Mouse (Mus musculus) mouse embryonic stem cell (cell line): ENCODE measurements around the gene Pcnx.

Experiments used
- in situ Hi-C, 2 experiments: fragments of 300-500 bp; cut with MboI; formaldehyde crosslinking; loops; 1 replicate in 1 of 2; 3 replicates in 1 of 2; pipeline ENCODE4 v1.14.3; 2019 to 2020; ENCODE audit warnings: low sequenced_read_pairs in 2 of 2, low pct_unique_long_range_greater_than_20kb in 1 of 2, mixed read lengths in 1 of 2; ENCODE audit not compliant: unreplicated experiment in 1 of 2

Gene Pcnx

DNA sequence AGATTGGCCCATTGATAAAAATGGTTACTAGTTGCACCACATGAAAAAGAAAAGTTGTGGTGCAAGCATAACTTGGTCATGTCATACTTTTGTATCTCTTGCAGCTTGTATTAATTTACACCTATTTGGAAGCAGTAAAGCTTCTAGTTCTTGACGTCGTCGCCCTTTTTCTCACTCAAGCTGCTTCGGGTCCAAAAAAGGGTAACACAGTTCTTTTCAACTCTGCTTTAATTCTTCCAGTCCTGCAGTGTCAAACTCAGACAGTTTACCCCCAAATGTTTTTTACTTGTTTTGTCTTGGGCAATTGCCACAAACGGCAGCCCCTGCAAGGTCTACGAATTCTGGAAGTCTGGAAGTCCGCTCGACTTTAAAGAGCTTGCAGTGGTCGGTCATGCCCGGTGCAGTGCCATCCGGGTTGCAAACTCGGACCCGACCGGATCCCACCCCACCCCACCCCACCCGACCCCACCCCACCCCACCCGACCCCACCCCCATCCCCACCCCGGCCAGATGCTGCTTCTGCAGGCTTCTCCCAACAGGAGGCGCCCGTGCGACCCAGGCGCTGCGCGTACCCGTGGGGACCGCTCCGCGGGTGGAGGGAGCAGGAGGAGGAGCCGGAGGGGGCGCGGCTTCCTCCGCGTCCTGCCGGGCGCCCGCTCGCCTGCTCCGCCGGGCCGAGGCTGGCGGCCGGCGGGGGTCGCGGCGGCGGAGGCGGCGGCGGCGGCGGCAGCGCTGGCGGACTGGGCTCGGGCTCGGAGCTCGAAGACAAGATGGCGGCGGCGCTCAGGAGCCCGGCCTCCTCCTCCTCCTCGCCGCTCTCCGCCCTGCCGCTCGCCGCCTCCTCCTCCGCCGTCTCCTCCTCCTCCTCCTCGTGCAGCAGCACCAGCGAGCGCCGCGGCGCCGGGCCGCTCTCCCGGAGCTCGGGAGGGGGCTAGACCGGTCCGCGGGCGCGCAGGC, at the start of gene Pcnx:
TSS of gene Pcnx (plus strand) at position 673 of the 957 bp plus-strand sequence.
- in situ Hi-C loops: loop anchor here in 1 of 2 experiments (5.0 kb wide), 1 partner anchor 57 kb away; no protein-coding TSS in a partner anchor

DNA sequence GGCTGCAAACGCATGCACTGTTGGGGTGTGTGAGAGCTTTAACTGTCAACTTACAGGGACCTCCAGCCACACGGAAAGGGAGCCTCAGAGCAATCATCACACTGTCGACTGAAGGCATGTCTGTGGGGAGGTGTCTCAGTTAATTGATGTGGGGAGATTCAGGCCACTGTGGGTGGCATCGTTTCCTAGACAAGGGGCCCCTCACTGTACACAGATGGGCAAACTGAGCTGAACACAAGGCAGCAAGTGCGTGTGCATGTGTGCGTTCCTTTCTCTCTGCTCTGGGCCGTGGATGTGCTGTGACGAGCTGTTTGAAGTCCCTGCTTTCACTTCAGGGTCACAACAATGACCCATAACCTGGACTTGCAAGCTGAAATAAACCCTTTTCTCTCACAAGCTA, 49.4 kb upstream of the Pcnx start:
- in situ Hi-C loops: no loop called here

DNA sequence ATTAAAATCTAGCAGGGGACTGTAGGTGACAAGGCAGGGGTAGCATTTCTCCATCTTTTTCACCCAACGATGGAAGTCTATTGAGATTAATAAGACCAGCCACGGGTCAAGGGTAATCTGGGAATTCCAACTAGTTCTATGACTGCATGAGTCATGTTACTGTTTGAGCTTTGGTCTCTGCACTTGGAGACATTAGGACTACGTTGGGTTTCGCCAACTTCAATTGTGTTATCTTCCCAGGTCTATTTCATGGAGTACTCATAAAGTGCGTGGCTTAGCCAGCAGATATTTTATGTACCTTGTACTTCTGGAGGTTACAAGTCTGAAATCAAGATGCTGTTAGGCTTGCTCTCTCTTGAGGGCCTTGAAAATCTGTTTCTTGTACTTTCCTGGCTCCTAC, 45.1 kb upstream of the Pcnx start:
- in situ Hi-C loops: no loop called here

DNA sequence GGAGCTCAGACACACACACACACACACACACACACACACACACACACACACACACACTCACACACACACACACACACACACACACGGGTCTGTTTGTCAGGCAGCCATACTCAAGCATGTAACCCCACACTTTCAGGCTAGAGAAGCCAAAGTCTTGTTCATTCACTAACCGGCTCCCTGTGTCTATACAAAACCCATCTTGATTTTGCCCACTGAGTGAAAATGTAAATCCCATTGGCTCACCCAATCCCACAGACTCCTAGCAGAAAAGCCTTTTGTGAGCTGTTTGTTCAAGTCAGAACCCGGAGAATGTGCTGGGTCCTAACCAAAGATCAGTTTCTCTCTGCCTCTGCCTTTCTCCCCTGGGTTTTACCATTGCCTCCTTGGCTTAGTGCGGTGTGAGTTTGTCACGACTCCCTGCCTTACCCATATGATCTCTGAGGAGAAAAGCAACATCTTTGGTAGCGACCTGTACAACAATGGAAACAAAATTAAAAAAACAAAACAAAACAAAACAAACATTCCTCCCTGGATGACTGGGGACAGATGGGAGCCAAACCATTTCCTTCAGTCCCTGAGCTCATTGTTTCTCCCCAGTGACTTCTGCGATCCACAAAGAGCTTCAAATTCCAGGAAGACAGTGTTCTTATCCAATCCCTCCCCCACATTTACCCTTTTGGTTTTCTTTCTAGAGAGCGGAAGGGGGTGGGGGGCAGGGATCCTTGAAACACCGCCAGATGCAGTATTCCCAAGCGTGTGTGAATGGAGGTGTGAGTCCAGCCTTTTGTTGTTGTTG, 43.3 kb upstream of the Pcnx start:
- in situ Hi-C loops: no loop called here

DNA sequence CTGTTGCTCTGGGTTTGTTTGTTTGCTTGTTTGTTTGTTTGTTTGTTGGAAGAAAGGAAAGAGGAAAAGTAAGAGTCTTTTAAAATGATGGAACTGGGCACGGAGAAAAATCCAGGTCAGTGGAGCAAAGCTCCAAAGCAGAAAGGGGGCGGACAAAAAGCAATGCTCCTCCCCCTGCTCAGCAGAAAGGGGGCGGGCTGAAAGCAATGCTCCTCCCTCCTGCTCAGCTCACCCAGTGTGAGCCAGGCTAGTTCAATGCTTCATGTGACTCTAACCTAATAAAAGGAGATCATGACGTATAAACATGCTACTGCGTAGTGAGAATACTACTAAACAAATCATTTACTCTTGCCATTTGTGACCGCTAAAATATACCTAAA, 42.7 kb upstream of the Pcnx start:
- in situ Hi-C loops: no loop called here

DNA sequence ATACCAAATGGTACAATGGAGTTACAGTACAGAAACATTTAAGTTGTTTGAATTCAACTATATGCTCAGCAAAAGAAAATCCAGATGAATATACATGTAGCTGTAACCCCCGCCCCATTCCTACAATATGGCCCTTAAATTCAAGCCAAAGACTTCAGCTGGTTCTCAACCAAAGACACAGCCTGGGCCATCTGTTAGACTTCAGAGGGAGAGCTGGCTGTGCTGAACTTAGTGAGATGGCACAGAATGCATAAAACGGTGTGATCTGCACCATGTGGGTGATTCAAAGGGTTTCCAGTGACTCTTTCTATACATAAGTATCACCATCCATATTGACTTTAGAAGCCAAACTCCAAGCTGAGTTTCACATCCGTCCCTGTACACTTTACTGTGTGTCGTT, 39.1 kb upstream of the Pcnx start:
- in situ Hi-C loops: no loop called here

DNA sequence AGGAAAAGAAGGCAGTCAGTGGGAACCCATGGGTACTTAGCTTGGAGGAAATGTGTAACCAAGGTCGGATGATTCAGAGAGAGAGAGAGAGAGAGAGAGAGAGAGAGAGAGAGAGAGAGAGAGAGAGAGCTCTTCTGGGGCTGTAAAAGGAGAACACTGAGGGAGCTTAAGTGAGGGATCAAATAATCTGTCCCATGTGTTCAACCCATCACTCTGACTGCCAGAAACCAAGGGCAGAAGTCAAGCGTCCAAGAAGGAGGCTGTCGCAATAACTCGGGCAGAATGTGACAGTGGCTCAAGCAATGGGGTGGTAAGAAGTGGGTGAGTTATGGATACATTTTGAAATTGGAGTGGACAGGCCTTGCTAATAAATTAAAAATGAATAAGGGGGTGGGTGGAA, 37.6 kb upstream of the Pcnx start:
- in situ Hi-C loops: no loop called here

DNA sequence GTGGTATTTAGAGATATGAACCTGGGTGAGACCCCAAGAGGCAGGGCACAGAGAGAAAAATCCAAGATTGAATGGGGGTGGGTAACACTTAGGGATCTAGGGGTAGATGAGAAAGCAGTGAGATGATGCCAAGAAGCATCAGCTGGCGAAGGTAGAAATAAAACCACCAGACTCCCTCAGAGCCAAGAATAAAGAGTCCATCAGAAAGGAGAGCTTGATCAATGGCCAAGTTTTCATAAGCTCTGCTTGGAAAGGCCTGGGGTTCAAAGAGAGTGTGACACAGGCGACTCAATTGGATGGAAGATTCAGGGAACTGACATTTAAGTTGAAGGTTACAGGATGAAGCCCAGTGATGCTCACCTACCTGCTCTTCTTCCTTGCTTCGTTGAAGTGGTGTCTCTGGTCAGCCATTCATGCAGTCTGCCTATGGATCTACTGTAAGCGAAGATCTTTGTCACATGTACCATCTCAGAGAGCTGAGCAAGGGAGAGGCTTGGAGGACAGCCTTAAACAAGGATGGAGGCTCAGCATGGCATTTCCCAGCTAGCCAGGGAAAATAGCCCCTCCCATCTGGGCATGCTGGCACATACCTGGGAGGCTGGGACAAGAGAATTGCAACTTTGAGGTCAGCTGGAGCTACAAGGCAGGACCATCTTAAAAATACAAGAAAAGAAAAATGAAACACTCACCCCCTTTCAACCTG, 36.9 kb upstream of the Pcnx start:
- in situ Hi-C loops: no loop called here

DNA sequence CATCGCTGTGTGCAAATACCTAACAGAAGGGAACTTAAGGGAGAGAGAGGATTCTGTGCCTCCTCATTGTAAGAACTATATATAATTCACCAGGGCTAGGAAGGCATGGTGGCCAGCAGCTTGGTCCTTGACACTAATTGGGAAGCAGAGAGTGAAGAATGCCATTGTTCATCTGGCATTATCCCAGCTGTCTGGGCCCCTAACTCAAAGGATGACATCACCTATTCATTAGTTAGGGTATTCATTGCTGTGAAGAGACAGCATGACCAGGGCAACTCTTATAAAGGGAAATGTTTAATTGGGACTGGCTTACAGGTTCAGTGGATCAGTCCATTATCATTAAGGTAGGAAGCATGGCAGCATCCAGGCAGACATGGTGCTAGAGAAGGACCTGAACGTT, 31.5 kb upstream of the Pcnx start:
- in situ Hi-C loops: no loop called here

DNA sequence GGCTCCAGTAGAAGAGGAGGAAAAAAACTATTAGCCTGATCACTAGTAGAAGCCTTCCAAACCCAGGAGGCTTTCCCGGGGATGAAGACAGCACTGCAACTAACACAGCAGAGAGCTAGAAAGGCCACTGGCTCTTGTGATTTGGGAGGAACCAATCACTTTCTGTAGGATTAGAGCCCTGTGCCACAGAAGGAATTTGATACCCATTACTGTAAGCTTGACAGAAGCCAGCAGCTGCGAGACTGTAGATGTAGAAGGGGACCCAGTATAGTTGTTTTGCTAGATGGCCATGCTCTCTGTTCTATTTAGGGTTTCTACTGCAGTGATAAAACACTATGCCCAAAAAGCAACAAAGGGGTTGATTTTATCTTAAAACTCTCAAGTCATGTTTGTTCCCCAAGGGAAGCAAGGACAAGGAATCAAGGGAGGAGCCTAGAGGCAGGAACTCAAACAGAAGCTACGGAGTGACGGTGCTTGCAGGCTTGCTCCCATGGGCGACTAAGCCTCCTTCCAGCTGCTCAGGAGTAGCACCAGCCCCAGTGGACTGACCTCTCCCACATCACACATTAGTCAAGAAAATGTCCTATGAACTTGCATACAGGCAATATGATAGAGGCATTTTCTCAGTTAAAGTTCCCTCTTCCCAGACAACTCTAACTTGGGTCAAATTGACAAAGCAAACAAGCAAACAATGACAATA, 27.6 kb upstream of the Pcnx start:
- in situ Hi-C loops: no loop called here

DNA sequence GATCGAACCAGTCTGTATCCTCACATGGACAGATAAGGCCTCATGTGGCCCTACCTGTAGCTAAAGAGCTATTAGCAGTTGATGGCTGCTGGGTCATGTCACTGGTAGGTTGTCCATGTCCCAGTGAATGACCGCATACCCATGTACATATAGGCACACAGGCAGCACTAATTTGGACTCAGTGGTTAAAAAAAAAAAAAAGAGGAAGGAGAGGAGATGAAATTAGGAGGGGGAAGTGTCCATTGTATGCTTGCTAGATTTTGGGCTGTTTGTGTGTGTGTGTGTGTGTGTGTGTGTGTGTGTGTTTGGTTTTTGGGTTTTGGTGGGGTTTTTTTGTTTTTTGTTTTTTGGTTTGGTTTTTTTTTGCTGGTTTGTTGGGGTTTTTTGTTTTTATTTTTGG, 26.7 kb upstream of the Pcnx start:
- in situ Hi-C loops: no loop called here

DNA sequence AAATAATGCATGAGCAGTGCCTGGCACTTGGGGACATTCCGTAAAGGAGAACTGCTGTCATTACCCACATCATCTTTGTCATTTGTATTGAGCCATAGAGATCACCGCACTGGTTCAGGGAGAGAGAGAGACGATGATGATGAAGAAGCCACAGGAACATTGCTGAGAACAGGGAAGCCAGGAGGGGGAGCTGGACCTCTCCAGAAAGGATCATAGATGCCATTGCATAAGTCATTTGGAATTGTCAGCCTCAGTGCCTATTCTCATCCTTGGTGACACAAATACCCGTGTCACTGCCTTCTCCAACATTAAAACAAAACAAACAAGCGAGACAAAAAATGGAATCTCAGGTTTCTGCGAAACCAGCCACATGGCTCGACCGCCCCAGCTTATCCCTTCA, 23.7 kb upstream of the Pcnx start:
- in situ Hi-C loops: no loop called here

DNA sequence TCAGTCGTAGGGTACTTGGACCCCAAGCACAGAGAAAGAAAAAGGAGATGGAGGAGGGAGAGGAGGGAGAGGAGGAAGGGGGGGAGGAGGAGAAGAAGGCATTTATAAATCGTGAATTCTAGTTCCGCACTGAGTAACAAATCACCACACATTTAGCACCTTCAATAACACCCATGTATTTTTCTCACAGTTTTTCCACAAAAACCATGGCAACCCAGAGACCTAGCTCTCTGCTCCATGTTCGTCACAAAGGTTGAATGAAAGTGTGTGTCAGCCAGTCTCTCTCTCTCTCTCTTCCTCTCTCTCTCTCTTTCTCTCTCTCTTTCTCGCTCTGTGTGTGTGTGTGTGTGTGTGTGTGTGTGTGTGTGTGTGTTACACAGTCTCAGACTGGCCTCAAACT, 22.4 kb upstream of the Pcnx start:
- in situ Hi-C loops: no loop called here

DNA sequence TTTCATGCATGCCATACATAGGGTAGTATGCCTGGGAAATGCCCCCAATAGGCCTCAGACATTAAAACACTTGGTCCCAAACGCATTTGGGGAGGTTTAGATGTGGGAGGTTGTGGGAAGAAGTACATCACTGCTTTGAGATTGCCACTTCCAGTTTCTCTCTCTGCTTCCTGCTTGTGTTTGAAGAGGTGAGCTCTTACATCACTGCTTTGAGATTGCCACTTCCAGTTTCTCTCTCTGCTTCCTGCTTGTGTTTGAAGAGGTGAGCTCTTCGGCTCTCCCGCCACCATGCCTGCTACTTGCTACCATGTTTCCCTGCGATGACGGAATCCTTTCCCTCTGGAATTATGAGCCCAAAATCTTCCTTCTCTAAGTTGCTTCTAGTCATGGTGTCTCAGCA, 20.2 kb upstream of the Pcnx start:
- in situ Hi-C loops: no loop called here

DNA sequence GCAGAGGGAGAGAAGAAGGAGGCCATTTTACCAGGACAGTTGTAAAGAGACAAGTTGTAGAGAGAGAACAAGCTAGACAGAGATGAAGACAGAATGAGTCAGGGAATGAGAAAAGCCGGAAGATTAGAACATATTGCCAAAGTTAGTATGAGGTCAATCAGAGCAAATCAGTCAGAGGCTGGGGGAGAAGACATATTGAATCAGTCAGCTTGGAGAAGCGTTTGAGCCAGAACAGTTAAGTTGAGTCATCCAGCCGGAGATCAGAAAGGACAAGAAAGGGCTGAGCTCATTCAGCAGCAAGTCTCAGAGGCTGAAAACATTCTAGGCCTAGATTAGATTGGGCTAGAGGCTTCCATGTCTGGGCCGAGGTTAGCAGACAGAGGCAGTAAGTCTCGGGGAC, 18.8 kb upstream of the Pcnx start:
- in situ Hi-C loops: no loop called here

DNA sequence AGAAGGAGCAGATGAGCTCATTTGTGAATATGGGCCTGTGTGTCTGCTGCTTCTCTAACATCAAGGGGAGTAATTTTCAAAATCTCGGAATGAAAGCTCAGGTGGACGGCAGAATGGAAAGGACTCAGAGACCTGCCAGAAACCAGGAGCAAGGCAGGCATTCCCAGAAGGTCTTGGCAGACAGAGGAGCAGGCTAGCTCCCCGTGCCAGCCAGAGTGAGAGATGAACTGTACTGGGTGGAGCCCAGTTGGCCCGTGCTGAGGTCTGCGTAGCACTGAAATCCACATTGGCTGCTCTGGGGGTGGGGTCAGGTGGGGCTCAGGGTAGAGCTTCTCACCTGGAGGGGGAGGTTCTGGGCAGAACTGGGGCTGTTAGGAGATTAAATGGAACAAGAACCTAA, 16.3 kb upstream of the Pcnx start:
- in situ Hi-C loops: no loop called here

DNA sequence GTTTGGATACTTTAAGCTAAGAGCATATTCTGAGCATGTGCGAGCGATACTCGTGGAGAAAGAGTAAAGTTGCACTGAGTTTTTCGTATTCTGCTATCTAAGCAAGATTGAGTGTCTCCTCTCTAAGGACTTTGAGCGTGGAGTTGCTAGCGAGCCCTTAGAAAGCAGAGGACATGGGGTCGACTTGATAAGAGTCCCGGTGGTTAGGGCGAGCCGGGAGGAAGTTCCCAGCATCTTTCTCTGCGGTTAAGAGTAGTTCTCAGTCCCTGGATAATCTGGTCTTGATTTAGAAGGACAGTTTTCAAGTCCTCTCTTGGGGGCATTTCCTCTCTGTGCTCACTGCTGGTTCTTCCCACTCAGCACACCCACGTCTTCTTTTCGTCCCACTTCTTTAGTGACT, 15.3 kb upstream of the Pcnx start:
- in situ Hi-C loops: no loop called here

DNA sequence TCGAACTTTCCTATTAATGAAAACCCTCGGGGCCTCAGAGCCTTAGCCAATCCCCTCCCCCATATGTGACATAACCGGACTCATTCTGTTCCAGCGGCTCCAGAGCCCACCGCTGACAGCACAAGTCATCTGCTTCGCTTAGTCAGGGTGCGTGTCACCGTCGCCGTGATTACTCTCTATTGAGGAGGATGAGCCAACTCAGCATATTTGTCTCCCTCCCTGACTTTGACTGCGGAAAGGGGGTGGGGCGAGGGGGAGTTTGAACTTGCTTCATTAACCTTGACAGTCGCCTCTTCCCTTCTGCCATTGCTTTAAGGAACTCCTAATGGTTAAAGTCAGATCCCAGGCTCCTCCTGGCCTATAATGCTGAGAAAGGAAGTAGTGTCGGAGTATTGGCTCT, 14.8 kb upstream of the Pcnx start:
- in situ Hi-C loops: no loop called here

DNA sequence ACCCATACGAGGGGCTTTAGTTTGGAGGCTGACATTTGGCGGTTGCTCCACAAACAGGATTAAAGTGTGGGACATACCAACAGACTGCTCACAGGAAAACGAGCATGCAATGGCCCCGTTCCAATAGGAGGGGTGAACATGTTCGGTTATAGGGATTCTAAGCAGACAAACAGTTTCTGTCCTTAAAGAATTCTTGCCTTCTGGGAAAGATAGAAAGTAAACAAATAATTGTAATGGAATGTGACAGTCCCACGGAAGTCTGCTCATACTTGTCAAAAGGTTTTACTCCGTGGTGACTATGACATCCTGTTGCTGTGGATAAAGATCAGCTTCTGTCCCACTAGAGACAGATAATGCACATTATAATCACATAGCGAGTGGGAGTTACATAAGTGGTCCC, 10.2 kb upstream of the Pcnx start:
- in situ Hi-C loops: no loop called here
